Mouse (Mus musculus) adrenal gland, postnatal 14 days (tissue): Measurements from ENCODE around the gene Bace2. TPM values are rescaled to one million over a fixed set of nuclear protein-coding genes. Genes with fewer than 3 reads are reported as not detected.
A peak's percentile ranks its signal among the peaks of the same experiment; 100 is the strongest.

Experiments
- DNase-seq: peaks from one replicate; pipeline ENCODE4 v3.0.0; 2021; ENCODE audit warnings: mixed read lengths
- total RNA-seq: library from RNA; stranded (reverse); gene quantifications from 2 replicates; pipeline ENCODE4 v1.2.3, GENCODE M21; 2021

The Bace2 gene
- total RNA-seq, 1 experiment from 2014 or later, result 11.4 TPM

- no peak for DNase-seq
Measured at GRCm38 (mm10) chr16:97467993-97468791, 111.7 kb downstream of the Bace2 start.

GRCm38 (mm10) chr16:97474671-97475070 is 118.1 kb downstream of the Bace2 start:
- DNase-seq, result peak; percentile 4

- DNase-seq, result peak; percentile 85
Measured at GRCm38 (mm10) chr16:97475581-97475980, 119.0 kb downstream of the Bace2 start.

- DNase-seq, result no peak
Measured at GRCm38 (mm10) chr16:97476524-97476923, 120.0 kb downstream of the Bace2 start.

- no peak for DNase-seq
Measured at GRCm38 (mm10) chr16:97478655-97479054, 122.1 kb downstream of the Bace2 start.

GRCm38 (mm10) chr16:97492369-97492768 is 135.8 kb downstream of the Bace2 start:
- no peak for DNase-seq

Other genes starting within 250 kb of the Bace2 start
- 0.07 and 0.30 TPM in 2 replicates for gene Dscam, start 186.0 kb upstream of the Bace2 start, total RNA-seq
- gene Mx1, start 106.2 kb downstream of the Bace2 start, total RNA-seq, result 1.5 and 4.1 TPM in 2 replicates
- gene Fam3b, start 158.1 kb downstream of the Bace2 start, total RNA-seq, result not detected in 2 replicates